Mouse (Mus musculus) midbrain, embryonic 15.5 days (tissue): ENCODE results near the gene Adamts15. TPM values are rescaled to one million over a fixed set of nuclear protein-coding genes. Genes with fewer than 3 reads are reported as not detected.
A peak's percentile ranks its signal among the peaks of the same experiment; 100 is the strongest.

ENCODE experiments used
- ATAC-seq: fragments of 200-750 bp; cut with Nextera tagmentation; replicated peaks from 2 replicates; pipeline ENCODE4 v1.8.0; 2017; ENCODE audit warnings: moderate TSS enrichment
- H3K27ac ChIP-seq: fragments of 300-500 bp; sonication (generic); 2 replicates; pipeline ENCODE4 v1.5.1; 2015; ENCODE audit warnings: mild to moderate bottlenecking, inconsistent platforms
- H3K27me3 ChIP-seq: fragments of 300-500 bp; sonication (generic); replicated peaks from 2 replicates; pipeline ENCODE4 v1.6.1; 2015; ENCODE audit warnings: inconsistent platforms
- H3K36me3 ChIP-seq: fragments of 300-500 bp; sonication (generic); replicated peaks from 2 replicates; pipeline ENCODE4 v1.6.1; 2015; ENCODE audit warnings: inconsistent platforms
- H3K4me1 ChIP-seq: fragments of 300-500 bp; sonication (generic); 2 replicates; pipeline ENCODE4 v1.6.1; 2015; ENCODE audit warnings: inconsistent platforms
- H3K4me2 ChIP-seq: fragments of 300-500 bp; sonication (generic); 2 replicates; pipeline ENCODE4 v1.6.1; 2015; ENCODE audit warnings: inconsistent platforms, mild to moderate bottlenecking, moderate library complexity
- H3K4me3 ChIP-seq: fragments of 300-500 bp; sonication (generic); 2 replicates; pipeline ENCODE4 v1.5.1; 2015; ENCODE audit warnings: mild to moderate bottlenecking, inconsistent platforms
- H3K9ac ChIP-seq: fragments of 300-500 bp; sonication (generic); 2 replicates; pipeline ENCODE4 v1.6.1; 2015; ENCODE audit warnings: mild to moderate bottlenecking, inconsistent platforms
- H3K9me3 ChIP-seq: fragments of 300-500 bp; sonication (generic); 2 replicates; pipeline ENCODE4 v1.6.1; 2016; ENCODE audit warnings: inconsistent platforms
- WGBS: fragments of 180-500 bp; shearing (Covaris S2); methylation state at CpG from one replicate; pipeline ENCODE4 v1.1.7; 2015; ENCODE audit warnings: mixed read lengths; 5-methylcytosine and 5-hydroxymethylcytosine counted together
- polyA plus RNA-seq: library from polyadenylated mRNA; unstranded; fragments of >200 nt; fragmentation: Nextera tagmentation; extraction: Ambion mirVana; gene quantifications from 2 replicates; pipeline ENCODE4 v1.2.1, GENCODE M21; 2015

Adamts15 gene
- polyA plus RNA-seq, 1 experiment from 2014 or later: 7.3 TPM

- Histone ChIP-seq H3K27me3 (peaks cover 22% of the 10 kb centered on the region), H3K36me3 (no peaks in the 10 kb centered on the region), H3K4me3 (no peak overlapping the region), H3K4me1 (peaks cover 27% of the 10 kb centered on the region), H3K9me3 (no peaks in the 10 kb centered on the region), H3K27ac (no peak overlapping the region), H3K4me2 (peak overlapping the region; percentile 87), H3K9ac (no peak overlapping the region)
- 88% methylated on average over 9 of the region's 9 CpGs for WGBS
- no peak for ATAC-seq
Observed at GRCm38 (mm10) chr9:30919686-30920085, 2.6 kb downstream of the Adamts15 start.

- H3K4me3 ChIP-seq: peak overlapping the region; percentile 8; the same call in 1 of the 2 replicates
- ATAC-seq: no peak
Observed at GRCm38 (mm10) chr9:30918466-30919356, 3.5 kb downstream of the Adamts15 start.

GRCm38 (mm10) chr9:30916266-30916968 lies 5.8 kb downstream of the Adamts15 start:
- H3K4me2 ChIP-seq: no peak overlapping the region
- H3K9ac ChIP-seq: no peak overlapping the region
- H3K4me3 ChIP-seq: no peak overlapping the region
- no peaks in the 10 kb centered on the region for H3K36me3 ChIP-seq
- peaks cover 14% of the 10 kb centered on the region for H3K27me3 ChIP-seq
- H3K27ac ChIP-seq: no peak overlapping the region
- no peak for ATAC-seq
- no peaks in the 10 kb centered on the region for H3K9me3 ChIP-seq
- WGBS: 93% methylated on average over 6 of the region's 6 CpGs
- H3K4me1 ChIP-seq: peaks cover 20% of the 10 kb centered on the region

More at GRCm38 (mm10) chr9:30918466-30919356, 3.5 kb downstream of the Adamts15 start:
- Histone ChIP-seq H3K9ac (peak overlapping the region; percentile 2; the same call in 1 of the 2 replicates), H3K4me1 (peaks cover 27% of the 10 kb centered on the region), H3K36me3 (no peaks in the 10 kb centered on the region), H3K27ac (no peak overlapping the region), H3K27me3 (peaks cover 22% of the 10 kb centered on the region), H3K9me3 (no peaks in the 10 kb centered on the region), H3K4me2 (peak overlapping the region; percentile 87; the same call in 1 of the 2 replicates)
- WGBS: 35% methylated on average over 12 of the region's 12 CpGs

- Histone ChIP-seq H3K27me3 (0 out of 2 replicates have a peak, but pooled peaks cover 1% of the 10 kb centered on the region), H3K4me3 (no peak overlapping the region), H3K27ac (no peak overlapping the region), H3K4me2 (no peak overlapping the region), H3K9me3 (no peaks in the 10 kb centered on the region), H3K9ac (no peak overlapping the region), H3K36me3 (no peaks in the 10 kb centered on the region), H3K4me1 (peaks cover 9% of the 10 kb centered on the region)
- 95% methylated on average over 2 of the region's 2 CpGs for WGBS
- ATAC-seq: no peak
Observed at GRCm38 (mm10) chr9:30914241-30914640, 8.0 kb downstream of the Adamts15 start.

- no peak overlapping the region for H3K4me3 ChIP-seq
- H3K9me3 ChIP-seq: no peaks in the 10 kb centered on the region
- no peak for ATAC-seq
- 71% methylated on average over 3 of the region's 3 CpGs for WGBS
- no peaks in the 10 kb centered on the region for H3K27me3 ChIP-seq
- no peak overlapping the region for H3K27ac ChIP-seq
- peaks cover 1% of the 10 kb centered on the region for H3K4me1 ChIP-seq
- no peak overlapping the region for H3K4me2 ChIP-seq
- H3K36me3 ChIP-seq: no peaks in the 10 kb centered on the region
- no peak overlapping the region for H3K9ac ChIP-seq
Observed at GRCm38 (mm10) chr9:30913429-30913828, 8.8 kb downstream of the Adamts15 start.

- WGBS: 68% methylated on average over 3 of the region's 3 CpGs
- ATAC-seq: no peak
- no peak overlapping the region for H3K27ac ChIP-seq
- H3K4me1 ChIP-seq: no peaks in the 10 kb centered on the region
- no peak overlapping the region for H3K4me2 ChIP-seq
- no peaks in the 10 kb centered on the region for H3K27me3 ChIP-seq
- H3K9me3 ChIP-seq: no peaks in the 10 kb centered on the region
- H3K4me3 ChIP-seq: no peak overlapping the region
- H3K36me3 ChIP-seq: no peaks in the 10 kb centered on the region
- no peak overlapping the region for H3K9ac ChIP-seq
Observed at GRCm38 (mm10) chr9:30912161-30912560, 10.1 kb downstream of the Adamts15 start.

- no peaks in the 10 kb centered on the region for H3K27me3 ChIP-seq
- H3K4me1 ChIP-seq: no peaks in the 10 kb centered on the region
- WGBS: 83% methylated on average over 5 of the region's 5 CpGs
- H3K4me2 ChIP-seq: no peak overlapping the region
- H3K36me3 ChIP-seq: no peaks in the 10 kb centered on the region
- no peak overlapping the region for H3K9ac ChIP-seq
- H3K9me3 ChIP-seq: no peaks in the 10 kb centered on the region
- ATAC-seq: no peak
- H3K27ac ChIP-seq: no peak overlapping the region
- no peak overlapping the region for H3K4me3 ChIP-seq
Observed at GRCm38 (mm10) chr9:30910491-30910890, 11.8 kb downstream of the Adamts15 start.

- Histone ChIP-seq H3K4me2 (no peak overlapping the region), H3K4me1 (no peaks in the 10 kb centered on the region), H3K27ac (no peak overlapping the region), H3K27me3 (no peaks in the 10 kb centered on the region), H3K9me3 (no peaks in the 10 kb centered on the region), H3K4me3 (no peak overlapping the region), H3K36me3 (no peaks in the 10 kb centered on the region), H3K9ac (no peak overlapping the region)
- no peak for ATAC-seq
- WGBS: 84% methylated on average over 5 of the region's 5 CpGs
Observed at GRCm38 (mm10) chr9:30908973-30909372, 13.3 kb downstream of the Adamts15 start.

- Histone ChIP-seq H3K9me3 (no peaks in the 10 kb centered on the region), H3K9ac (no peak overlapping the region), H3K27ac (no peak overlapping the region), H3K4me1 (no peaks in the 10 kb centered on the region), H3K27me3 (no peaks in the 10 kb centered on the region), H3K4me3 (no peak overlapping the region), H3K36me3 (no peaks in the 10 kb centered on the region), H3K4me2 (no peak overlapping the region)
- no peak for ATAC-seq
- 88% methylated on average over 5 of the region's 5 CpGs for WGBS
Observed at GRCm38 (mm10) chr9:30908296-30908690, 14.0 kb downstream of the Adamts15 start.

- no peak for ATAC-seq
- no peak overlapping the region for H3K27ac ChIP-seq
- H3K27me3 ChIP-seq: no peaks in the 10 kb centered on the region
- no peak overlapping the region for H3K9ac ChIP-seq
- no peaks in the 10 kb centered on the region for H3K4me1 ChIP-seq
- WGBS: 52% methylated on average over 5 of the region's 5 CpGs
- H3K36me3 ChIP-seq: no peaks in the 10 kb centered on the region
- H3K4me2 ChIP-seq: no peak overlapping the region
- no peak overlapping the region for H3K4me3 ChIP-seq
- H3K9me3 ChIP-seq: no peaks in the 10 kb centered on the region
Observed at GRCm38 (mm10) chr9:30907677-30908295, 14.5 kb downstream of the Adamts15 start.

GRCm38 (mm10) chr9:30906426-30906825 lies 15.8 kb downstream of the Adamts15 start:
- WGBS: 92% methylated on average over 4 of the region's 4 CpGs
- Histone ChIP-seq H3K9me3 (no peaks in the 10 kb centered on the region), H3K9ac (no peak overlapping the region), H3K27ac (no peak overlapping the region), H3K36me3 (no peaks in the 10 kb centered on the region), H3K4me2 (no peak overlapping the region), H3K4me3 (no peak overlapping the region), H3K4me1 (no peaks in the 10 kb centered on the region), H3K27me3 (no peaks in the 10 kb centered on the region)
- no peak for ATAC-seq

GRCm38 (mm10) chr9:30905861-30906260 lies 16.4 kb downstream of the Adamts15 start:
- ATAC-seq: no peak
- 95% methylated on average over 10 of the region's 10 CpGs for WGBS

More at GRCm38 (mm10) chr9:30905861-30906260, 16.4 kb downstream of the Adamts15 start:
- no peaks in the 10 kb centered on the region for H3K9me3 ChIP-seq
- no peak overlapping the region for H3K4me2 ChIP-seq
- no peaks in the 10 kb centered on the region for H3K4me1 ChIP-seq
- H3K27me3 ChIP-seq: no peaks in the 10 kb centered on the region
- H3K9ac ChIP-seq: no peak overlapping the region
- H3K36me3 ChIP-seq: no peaks in the 10 kb centered on the region
- H3K4me3 ChIP-seq: no peak overlapping the region
- no peak overlapping the region for H3K27ac ChIP-seq
